Mouse (Mus musculus): ENCODE results near the gene H2afy. TPM values are rescaled to one million over a fixed set of nuclear protein-coding genes. Genes with fewer than 3 reads are reported as not detected.
A peak's percentile ranks its signal among the peaks of the same experiment; 100 is the strongest.

H2afy gene
- total and polyA plus RNA-seq, 3 experiments, result 148 to 162 (median 153) TPM

DNA sequence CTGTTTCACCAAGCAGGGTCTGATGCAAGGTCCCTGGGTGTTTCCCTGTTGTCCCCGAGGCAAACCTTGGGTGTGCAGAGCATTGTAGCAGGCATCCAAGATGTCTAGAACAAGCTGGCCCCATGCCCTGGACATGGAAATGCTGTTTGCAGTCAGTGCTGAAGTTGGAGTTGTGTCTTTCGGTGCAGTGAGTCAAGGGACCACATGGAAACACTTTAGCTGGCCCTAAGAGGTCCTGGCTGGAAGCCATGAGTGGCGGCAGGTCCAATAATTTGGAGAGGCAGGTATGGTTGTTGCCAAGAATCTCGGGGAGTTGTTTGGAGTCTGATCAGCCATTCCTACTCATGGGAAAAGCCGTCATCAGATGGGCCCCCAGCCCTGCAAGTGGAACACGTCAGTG lies 27.6 kb upstream of the H2afy start:
- H3K79me2 ChIP-seq (replicated peaks; ENCODE audit: control insufficient read depth, extremely low read depth, insufficient read depth, poor library complexity, severe bottlenecking), result no peaks in the 10 kb centered on the region
- no peak overlapping the region for H3K27ac ChIP-seq (ENCODE audit: insufficient read depth, low read depth)
- H3K4me2 ChIP-seq (ENCODE audit: insufficient read depth, low read depth, poor library complexity, severe bottlenecking), result no peak overlapping the region
- TF ChIP-seq JUND (conservative IDR thresholded peaks at IDR 0.05; ENCODE audit: low read depth, low read length) (no peak), ELF1 (IDR thresholded peaks at IDR 0.05; ENCODE audit: low read depth, low read length) (no peak), MAFK (IDR thresholded peaks at IDR 0.05; ENCODE audit: insufficient replicate concordance, low read length) (no peak), NELFE (IDR thresholded peaks at IDR 0.05; ENCODE audit: low read depth, low read length) (no peak), SMC3 (IDR thresholded peaks at IDR 0.05; ENCODE audit: low read depth, low read length) (no peak), JUN (IDR thresholded peaks at IDR 0.05; ENCODE audit: insufficient read depth, low read depth, low read length) (no peak), E2F4 (IDR thresholded peaks at IDR 0.05; ENCODE audit: insufficient replicate concordance, low read depth, low read length) (no peak), MAZ (IDR thresholded peaks at IDR 0.05; ENCODE audit: low read depth, low read length) (no peak), CHD1 (IDR thresholded peaks at IDR 0.05; ENCODE audit: low read depth, low read length) (no peak)
- peaks cover 23 to 56% of the 10 kb centered on the region in 2 experiments for H3K4me1 ChIP-seq (ENCODE audit: control insufficient read depth in 1 of 2, insufficient read depth in 2 of 2)
- H3K27me3 ChIP-seq (replicated peaks), result no peaks in the 10 kb centered on the region
- H3K9me3 ChIP-seq (replicated peaks; ENCODE audit: low read length), result no peaks in the 10 kb centered on the region
- no peaks in the 10 kb centered on the region for H3K36me3 ChIP-seq (replicated peaks in 1 of 2; ENCODE audit: control insufficient read depth in 1 of 2, insufficient read depth in 1 of 2, low read length in 1 of 2)
- no peak overlapping the region for H3K9ac ChIP-seq (ENCODE audit: insufficient read depth, low read depth)
- DNase-seq (ENCODE audit: extremely low read depth), result no peak
- dilution Hi-C loops (cut with MboI; ENCODE audit: extremely low pct_ligation_motif_present, extremely low pct_unique_long_range_greater_than_20kb, low sequenced_read_pairs) (no loop called here), in situ Hi-C loops (cut with MboI; ENCODE audit: low pct_ligation_motif_present, low pct_unique_long_range_greater_than_20kb, low sequenced_read_pairs) (no loop called here)
- H3K4me3 ChIP-seq (replicated peaks in 1 of 3; ENCODE audit: low read depth in 2 of 3, low read length in 2 of 3, poor library complexity in 1 of 3), result no peak overlapping the region

DNA sequence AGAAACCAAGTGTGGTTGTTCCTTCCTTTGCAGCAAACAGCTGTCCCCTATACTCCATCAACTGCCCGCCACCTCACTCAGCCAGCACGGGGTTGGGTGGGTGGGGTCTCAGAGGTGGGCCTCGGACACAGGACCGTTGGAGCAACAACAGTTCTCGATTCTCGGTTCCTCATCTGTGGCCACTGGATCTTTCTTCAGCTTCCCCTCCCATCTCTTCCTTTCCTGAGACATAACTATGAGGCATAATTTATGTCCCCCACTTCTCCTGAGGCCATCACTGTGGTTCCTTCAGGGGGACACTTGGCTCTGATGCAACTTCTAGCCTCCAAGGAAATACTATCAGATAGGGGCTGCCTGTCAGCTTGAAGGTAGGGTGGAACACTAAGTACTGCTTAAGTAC lies 26.7 kb upstream of the H2afy start:
- H3K79me2 ChIP-seq (replicated peaks; ENCODE audit: control insufficient read depth, extremely low read depth, insufficient read depth, poor library complexity, severe bottlenecking), result no peaks in the 10 kb centered on the region
- no peak overlapping the region for H3K9ac ChIP-seq (ENCODE audit: insufficient read depth, low read depth)
- H3K36me3 ChIP-seq (replicated peaks in 1 of 2; ENCODE audit: control insufficient read depth in 1 of 2, insufficient read depth in 1 of 2, low read length in 1 of 2), result no peaks in the 10 kb centered on the region
- H3K4me1 ChIP-seq (ENCODE audit: control insufficient read depth in 1 of 2, insufficient read depth in 2 of 2), result peaks cover 23 to 50% of the 10 kb centered on the region in 2 experiments
- H3K9me3 ChIP-seq (replicated peaks; ENCODE audit: low read length), result no peaks in the 10 kb centered on the region
- dilution Hi-C loops (cut with MboI; ENCODE audit: extremely low pct_ligation_motif_present, extremely low pct_unique_long_range_greater_than_20kb, low sequenced_read_pairs), result no loop called here
- TF ChIP-seq TCF12 (IDR thresholded peaks at IDR 0.05; ENCODE audit: low read depth, low read length) (peak; percentile 20; the same call in 1 of the 2 replicates), BHLHE40 (IDR thresholded peaks at IDR 0.05; ENCODE audit: low read depth, low read length) (0 out of 2 replicates have a peak, but pooled peaks have one; percentile 33), IRF4 (IDR thresholded peaks at IDR 0.05; ENCODE audit: low read depth, low read length) (peak; percentile 79), EP300 (IDR thresholded peaks at IDR 0.05; ENCODE audit: low read length) (peak; percentile 69), ZC3H11A (IDR thresholded peaks at IDR 0.05; ENCODE audit: low read depth, low read length) (no peak), SMC3 (IDR thresholded peaks at IDR 0.05; ENCODE audit: low read depth, low read length) (no peak), CTCF (conservative IDR thresholded peaks at IDR 0.05 in 1 of 2, IDR thresholded peaks at IDR 0.05 in 1 of 2; ENCODE audit: low read depth in 2 of 2, low read length in 2 of 2) (no peak), RCOR1 (conservative IDR thresholded peaks at IDR 0.05; ENCODE audit: low read depth, low read length) (0 out of 2 replicates have a peak, but pooled peaks have one; percentile 38), MAZ (IDR thresholded peaks at IDR 0.05; ENCODE audit: low read depth, low read length) (0 out of 2 replicates have a peak, but pooled peaks have one; percentile 21)
- H3K27me3 ChIP-seq (replicated peaks), result no peaks in the 10 kb centered on the region
- DNase-seq (ENCODE audit: extremely low read depth), result peak; percentile 39
- in situ Hi-C loops (cut with MboI; ENCODE audit: low pct_ligation_motif_present, low pct_unique_long_range_greater_than_20kb, low sequenced_read_pairs), result no loop called here
- 0 out of 2 replicates have a peak overlapping the region, but pooled peaks have one; percentile 1 for H3K4me2 ChIP-seq (ENCODE audit: insufficient read depth, low read depth, poor library complexity, severe bottlenecking)
- H3K27ac ChIP-seq (ENCODE audit: insufficient read depth, low read depth), result no peak overlapping the region
- no peak overlapping the region for H3K4me3 ChIP-seq (replicated peaks in 1 of 3; ENCODE audit: low read depth in 2 of 3, low read length in 2 of 3, poor library complexity in 1 of 3)

Data from CH12.LX (cell line).